Mouse (Mus musculus) midbrain, embryonic 13.5 days (tissue): Measurements from ENCODE around the gene Arsb. TPM values are rescaled to one million over a fixed set of nuclear protein-coding genes. Genes with fewer than 3 reads are reported as not detected.
A peak's percentile ranks its signal among the peaks of the same experiment; 100 is the strongest.

Experiments used
- ATAC-seq: fragments of 200-750 bp; cut with Nextera tagmentation; 2 replicates; pipeline ENCODE4 v1.8.0; 2017; ENCODE audit warnings: mild to moderate bottlenecking, moderate TSS enrichment, moderate library complexity
- H3K27ac ChIP-seq: fragments of 300-500 bp; sonication (generic); 2 replicates; pipeline ENCODE4 v1.5.1; 2015; ENCODE audit warnings: inconsistent platforms, mild to moderate bottlenecking, moderate library complexity
- H3K27me3 ChIP-seq: fragments of 300-500 bp; sonication (generic); 2 replicates; pipeline ENCODE4 v1.6.1; 2015; ENCODE audit warnings: mild to moderate bottlenecking, inconsistent platforms
- H3K36me3 ChIP-seq: fragments of 300-500 bp; sonication (generic); 2 replicates; pipeline ENCODE4 v1.6.1; 2015; ENCODE audit warnings: mild to moderate bottlenecking, inconsistent platforms
- H3K4me1 ChIP-seq: fragments of 300-500 bp; sonication (generic); replicated peaks from 2 replicates; pipeline ENCODE4 v1.6.1; 2015; ENCODE audit warnings: inconsistent platforms
- H3K4me2 ChIP-seq: fragments of 300-500 bp; sonication (generic); replicated peaks from 2 replicates; pipeline ENCODE4 v1.6.1; 2015; ENCODE audit warnings: moderate library complexity, mild to moderate bottlenecking, inconsistent platforms
- H3K4me3 ChIP-seq: fragments of 300-500 bp; sonication (generic); replicated peaks from 2 replicates; pipeline ENCODE4 v1.5.1; 2015; ENCODE audit warnings: mild to moderate bottlenecking, inconsistent platforms
- H3K9ac ChIP-seq: fragments of 300-500 bp; sonication (generic); replicated peaks from 2 replicates; pipeline ENCODE4 v1.6.1; 2015; ENCODE audit warnings: mild to moderate bottlenecking, inconsistent platforms
- H3K9me3 ChIP-seq: fragments of 300-500 bp; sonication (generic); 2 replicates; pipeline ENCODE4 v1.6.1; 2016; ENCODE audit warnings: mild to moderate bottlenecking, inconsistent platforms
- WGBS: fragments of 180-500 bp; shearing (Covaris S2); methylation state at CpG from one replicate; pipeline ENCODE4 v1.1.7; 2015; 5-methylcytosine and 5-hydroxymethylcytosine counted together
- polyA plus RNA-seq: library from polyadenylated mRNA; unstranded; fragments of >200 nt; fragmentation: Nextera tagmentation; extraction: Ambion mirVana; gene quantifications from 2 replicates; pipeline ENCODE4 v1.2.1, GENCODE M21; 2015

The Arsb gene
- polyA plus RNA-seq, 1 experiment from 2014 or later: 7.3 TPM

GRCm38 (mm10) chr13:93850674-93851073 lies 79.2 kb downstream of the Arsb start:
- Histone ChIP-seq H3K27ac (no peak overlapping the region), H3K4me3 (no peak overlapping the region), H3K36me3 (no peaks in the 10 kb centered on the region), H3K4me1 (peaks cover 11% of the 10 kb centered on the region; the same call in 1 of the 2 replicates), H3K4me2 (no peak overlapping the region), H3K9ac (no peak overlapping the region), H3K27me3 (no peaks in the 10 kb centered on the region), H3K9me3 (no peaks in the 10 kb centered on the region)
- no peak for ATAC-seq
- WGBS: 85% methylated on average over 4 of the region's 4 CpGs

- no peak overlapping the region for H3K27ac ChIP-seq
- H3K9me3 ChIP-seq: no peaks in the 10 kb centered on the region
- 66% methylated on average over 14 of the region's 14 CpGs for WGBS
- H3K36me3 ChIP-seq: no peaks in the 10 kb centered on the region
- H3K4me1 ChIP-seq: peaks cover 11% of the 10 kb centered on the region; the same call in 1 of the 2 replicates
- no peak overlapping the region for H3K9ac ChIP-seq
- H3K4me3 ChIP-seq: no peak overlapping the region
- H3K4me2 ChIP-seq: no peak overlapping the region
- no peak for ATAC-seq
- no peaks in the 10 kb centered on the region for H3K27me3 ChIP-seq
Observed at GRCm38 (mm10) chr13:93852419-93853138, 81.1 kb downstream of the Arsb start.

GRCm38 (mm10) chr13:93853767-93854166 lies 82.3 kb downstream of the Arsb start:
- Histone ChIP-seq H3K36me3 (no peaks in the 10 kb centered on the region), H3K27ac (no peak overlapping the region), H3K4me1 (peaks cover 11% of the 10 kb centered on the region; the same call in 1 of the 2 replicates), H3K27me3 (no peaks in the 10 kb centered on the region), H3K4me3 (no peak overlapping the region), H3K9me3 (no peaks in the 10 kb centered on the region), H3K9ac (no peak overlapping the region), H3K4me2 (no peak overlapping the region)
- WGBS: 93% methylated on average over 6 of the region's 6 CpGs
- ATAC-seq: no peak

- no peak overlapping the region for H3K27ac ChIP-seq
- H3K36me3 ChIP-seq: no peaks in the 10 kb centered on the region
- no peak overlapping the region for H3K4me2 ChIP-seq
- H3K4me3 ChIP-seq: no peak overlapping the region
- peaks cover 11% of the 10 kb centered on the region; the same call in 1 of the 2 replicates for H3K4me1 ChIP-seq
- no peaks in the 10 kb centered on the region for H3K9me3 ChIP-seq
- no peak for ATAC-seq
- no peaks in the 10 kb centered on the region for H3K27me3 ChIP-seq
- H3K9ac ChIP-seq: no peak overlapping the region
- WGBS: 87% methylated on average over 8 of the region's 8 CpGs
Observed at GRCm38 (mm10) chr13:93854325-93854724, 82.9 kb downstream of the Arsb start.

- Histone ChIP-seq H3K4me1 (peaks cover 11% of the 10 kb centered on the region; the same call in 1 of the 2 replicates), H3K4me3 (no peak overlapping the region), H3K36me3 (no peaks in the 10 kb centered on the region), H3K27ac (no peak overlapping the region), H3K9me3 (no peaks in the 10 kb centered on the region), H3K27me3 (no peaks in the 10 kb centered on the region), H3K4me2 (no peak overlapping the region), H3K9ac (no peak overlapping the region)
- WGBS: 87% methylated on average over 3 of the region's 3 CpGs
- ATAC-seq: no peak
Observed at GRCm38 (mm10) chr13:93854966-93855562, 83.6 kb downstream of the Arsb start.

- Histone ChIP-seq H3K9ac (no peak overlapping the region), H3K4me2 (no peak overlapping the region), H3K27me3 (no peaks in the 10 kb centered on the region), H3K4me1 (peaks cover 11% of the 10 kb centered on the region; the same call in 1 of the 2 replicates), H3K27ac (no peak overlapping the region), H3K9me3 (no peaks in the 10 kb centered on the region), H3K36me3 (no peaks in the 10 kb centered on the region), H3K4me3 (no peak overlapping the region)
- ATAC-seq: no peak
- 47% methylated on average over 11 of the region's 11 CpGs for WGBS
Observed at GRCm38 (mm10) chr13:93855701-93856183, 84.3 kb downstream of the Arsb start.

- H3K9me3 ChIP-seq: no peaks in the 10 kb centered on the region
Observed at GRCm38 (mm10) chr13:93861211-93861610, 89.8 kb downstream of the Arsb start.

GRCm38 (mm10) chr13:93864066-93864740 lies 92.8 kb downstream of the Arsb start:
- H3K4me3 ChIP-seq: no peak overlapping the region
- no peak overlapping the region for H3K4me2 ChIP-seq
- peaks cover 3% of the 10 kb centered on the region; the same call in 1 of the 2 replicates for H3K4me1 ChIP-seq
- H3K27ac ChIP-seq: no peak overlapping the region
- H3K27me3 ChIP-seq: no peaks in the 10 kb centered on the region
- 0 out of 2 replicates have a peak overlapping the region, but pooled peaks have one; percentile 14 for H3K9ac ChIP-seq
- peaks cover 5% of the 10 kb centered on the region; the same call in 1 of the 2 replicates for H3K9me3 ChIP-seq
- 0 out of 2 replicates have a peak, but pooled peaks cover 3% of the 10 kb centered on the region for H3K36me3 ChIP-seq
- no peak for ATAC-seq
- 65% methylated on average over 8 of the region's 8 CpGs for WGBS

More at GRCm38 (mm10) chr13:93861211-93861610, 89.8 kb downstream of the Arsb start:
- Histone ChIP-seq H3K4me1 (peaks cover 3% of the 10 kb centered on the region; the same call in 1 of the 2 replicates), H3K4me2 (no peak overlapping the region), H3K27ac (no peak overlapping the region), H3K9ac (no peak overlapping the region), H3K36me3 (no peaks in the 10 kb centered on the region), H3K27me3 (no peaks in the 10 kb centered on the region), H3K4me3 (no peak overlapping the region)
- 91% methylated on average over 2 of the region's 2 CpGs for WGBS
- no peak for ATAC-seq

GRCm38 (mm10) chr13:93866638-93867037 lies 95.2 kb downstream of the Arsb start:
- Histone ChIP-seq H3K4me3 (no peak overlapping the region), H3K9ac (no peak overlapping the region), H3K4me2 (no peak overlapping the region), H3K4me1 (peaks cover 3% of the 10 kb centered on the region; the same call in 1 of the 2 replicates), H3K27ac (no peak overlapping the region), H3K27me3 (no peaks in the 10 kb centered on the region), H3K36me3 (0 out of 2 replicates have a peak, but pooled peaks cover 3% of the 10 kb centered on the region), H3K9me3 (peaks cover 5% of the 10 kb centered on the region; the same call in 1 of the 2 replicates)
- no peak for ATAC-seq
- WGBS: 75% methylated on average over 5 of the region's 5 CpGs

GRCm38 (mm10) chr13:93871681-93872080 lies 100.3 kb downstream of the Arsb start:
- H3K27ac ChIP-seq: no peak overlapping the region
- 88% methylated on average over 10 of the region's 10 CpGs for WGBS
- no peak overlapping the region for H3K9ac ChIP-seq
- no peak overlapping the region for H3K4me2 ChIP-seq
- no peak for ATAC-seq
- no peak overlapping the region for H3K4me3 ChIP-seq
- H3K9me3 ChIP-seq: peaks cover 5% of the 10 kb centered on the region; the same call in 1 of the 2 replicates
- H3K36me3 ChIP-seq: 0 out of 2 replicates have a peak, but pooled peaks cover 3% of the 10 kb centered on the region
- H3K27me3 ChIP-seq: no peaks in the 10 kb centered on the region
- H3K4me1 ChIP-seq: no peaks in the 10 kb centered on the region

- H3K27me3 ChIP-seq: no peaks in the 10 kb centered on the region
- H3K27ac ChIP-seq: no peak overlapping the region
- no peak for ATAC-seq
- H3K9ac ChIP-seq: no peak overlapping the region
- H3K4me3 ChIP-seq: no peak overlapping the region
- peaks cover 5% of the 10 kb centered on the region; the same call in 1 of the 2 replicates for H3K9me3 ChIP-seq
- no peaks in the 10 kb centered on the region for H3K4me1 ChIP-seq
- WGBS: 93% methylated on average over 6 of the region's 6 CpGs
- H3K4me2 ChIP-seq: no peak overlapping the region
- 0 out of 2 replicates have a peak, but pooled peaks cover 3% of the 10 kb centered on the region for H3K36me3 ChIP-seq
Observed at GRCm38 (mm10) chr13:93872591-93872990, 101.2 kb downstream of the Arsb start.
